Mouse (Mus musculus): ENCODE data around the gene Trim8. TPM values are rescaled to one million over a fixed set of nuclear protein-coding genes. Genes with fewer than 3 reads are reported as not detected.

Trim8 gene
- total RNA-seq, 2 experiments from 2014 or later = 103 to 110 TPM

DNA sequence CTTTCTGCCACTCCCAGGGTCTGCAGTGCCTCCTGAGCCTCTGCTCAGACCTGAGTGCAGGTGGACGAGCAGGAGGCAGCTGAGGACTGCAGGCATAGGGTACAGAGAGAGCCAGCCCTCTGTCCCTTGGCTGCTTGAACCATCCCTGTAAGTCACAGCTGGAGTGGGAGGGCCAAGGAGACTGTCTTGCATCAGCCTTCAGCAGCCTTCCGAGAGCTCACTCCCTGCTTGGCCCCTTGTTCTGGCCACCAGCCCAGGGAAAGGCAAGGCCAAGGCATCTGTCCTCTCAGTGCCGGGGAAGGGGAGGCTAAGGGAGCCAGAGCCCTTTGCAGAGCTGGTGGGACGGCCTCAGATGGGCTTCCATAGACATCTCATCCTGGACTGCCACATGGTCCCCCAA lies 23.3 kb upstream of the Trim8 start:
- no peak for DNase-seq (ENCODE audit: low spot score in 2 of 2)
- intact Hi-C loops (cut with DNase I) = no loop called here

DNA sequence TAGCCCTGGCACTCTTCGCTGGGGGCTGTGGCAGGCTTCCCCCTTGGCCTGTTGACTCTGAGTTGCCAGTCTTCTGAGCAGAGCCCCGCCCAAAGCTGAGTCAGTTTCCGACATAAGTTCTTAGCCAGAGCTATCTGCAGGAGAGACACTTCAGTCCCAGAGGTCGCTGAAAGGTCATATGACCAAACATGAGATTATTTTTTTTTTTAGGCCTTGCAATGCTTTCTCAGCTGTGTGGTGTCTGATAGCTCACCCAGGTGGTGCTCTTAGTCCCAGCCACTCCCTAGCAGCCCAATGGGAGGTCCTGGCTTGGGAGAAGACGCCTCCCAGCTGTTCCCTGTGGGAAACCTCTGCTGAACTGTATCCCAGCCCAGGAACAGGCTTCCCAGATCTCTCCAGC lies 22.7 kb upstream of the Trim8 start:
- intact Hi-C loops (cut with DNase I) = no loop called here
- DNase-seq (ENCODE audit: low spot score in 2 of 2) = no peak

DNA sequence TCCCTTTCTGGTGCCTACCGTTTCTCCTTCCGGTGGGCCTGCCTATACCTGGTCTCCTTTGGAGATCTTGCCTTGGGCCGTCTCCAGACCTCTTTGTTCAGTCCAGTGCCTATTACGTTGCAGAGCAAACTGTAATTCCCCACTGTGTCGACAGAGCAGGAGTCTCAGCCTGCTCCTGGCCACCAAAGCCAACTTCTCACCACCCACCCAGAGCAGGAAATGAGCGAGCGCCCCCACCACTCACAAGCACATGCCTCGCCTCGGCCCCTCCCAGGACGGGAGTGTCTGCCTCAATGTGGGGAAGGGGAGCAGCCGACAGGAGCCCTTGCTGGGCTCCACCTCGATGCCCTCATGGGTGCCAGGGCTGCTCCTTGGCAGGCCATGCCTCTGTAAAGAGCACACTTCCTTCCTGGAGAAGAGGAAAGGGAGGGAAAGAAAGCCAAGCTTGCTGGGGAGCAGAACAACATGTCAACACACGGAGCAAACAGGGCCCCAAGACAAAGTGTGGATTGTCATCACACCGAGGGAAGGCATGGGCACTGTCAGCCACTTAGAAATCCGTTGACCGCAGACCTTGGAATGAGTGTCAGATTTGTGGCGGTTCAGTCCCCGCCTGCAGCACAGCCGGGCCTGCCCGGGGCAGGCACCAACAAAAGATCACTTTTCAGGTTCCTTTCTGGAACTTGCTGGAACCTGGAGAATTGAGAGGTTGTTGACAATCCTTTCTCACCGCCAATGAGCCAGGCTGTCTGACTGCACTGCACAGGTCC lies 22.0 kb upstream of the Trim8 start:
- no peak for DNase-seq (ENCODE audit: low spot score in 2 of 2)
- intact Hi-C loops (cut with DNase I) = no loop called here

DNA sequence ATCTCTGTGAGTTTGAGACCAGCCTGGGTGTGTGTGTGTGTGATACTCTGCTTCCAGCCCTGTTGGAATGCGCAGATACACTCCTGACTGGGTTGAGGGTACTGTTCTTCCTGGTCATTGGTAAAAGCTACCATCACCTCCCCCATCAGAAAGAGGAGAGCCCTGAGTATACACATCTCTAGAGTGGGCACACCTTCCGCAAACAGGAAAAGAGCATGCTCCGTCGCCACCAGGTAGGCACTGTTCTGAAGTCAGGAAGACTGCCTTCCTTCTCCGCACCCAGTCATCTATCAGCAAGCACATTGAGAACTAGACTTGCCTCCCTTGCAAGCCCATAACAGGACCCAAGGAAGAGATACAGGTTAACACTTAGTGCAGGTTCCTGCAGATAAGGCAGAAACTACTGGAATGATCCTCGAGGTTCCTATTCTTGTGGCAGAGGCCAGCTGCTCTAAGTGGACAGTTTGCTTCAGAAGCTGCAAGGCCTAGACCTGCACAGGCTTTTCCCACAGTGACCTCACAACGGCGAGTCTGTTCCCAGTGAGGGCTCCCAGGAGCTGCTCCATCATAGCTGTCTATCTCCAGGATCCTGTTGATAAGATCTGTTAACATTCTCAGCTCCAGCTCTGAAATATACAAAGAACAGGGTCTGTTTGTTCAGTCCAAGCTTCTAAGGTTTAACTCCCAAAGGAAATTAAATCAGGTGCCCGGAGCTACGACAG lies 20.7 kb upstream of the Trim8 start:
- DNase-seq (ENCODE audit: low spot score in 2 of 2) = no peak
- intact Hi-C loops (cut with DNase I) = no loop called here

DNA sequence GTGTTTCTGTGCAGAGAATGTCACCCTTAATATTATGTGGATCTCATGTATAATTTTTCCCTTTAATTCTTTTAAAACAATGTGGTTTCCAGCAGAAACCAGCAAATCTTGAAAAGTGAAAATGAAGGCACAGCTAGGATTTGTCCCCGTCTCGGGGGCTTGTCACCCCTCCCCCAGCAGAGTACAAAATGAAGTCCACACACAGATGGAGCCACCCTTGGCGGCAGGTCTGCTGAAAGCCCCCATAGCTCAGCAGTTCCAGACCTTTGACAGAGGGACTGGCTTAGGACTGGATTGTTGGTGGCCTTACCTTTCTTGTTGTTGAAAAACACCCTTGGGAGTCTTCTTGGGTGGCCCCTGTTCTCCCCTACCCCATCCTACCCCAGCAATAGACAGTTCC lies 20.1 kb upstream of the Trim8 start:
- DNase-seq (ENCODE audit: low spot score in 2 of 2) = no peak
- intact Hi-C loops (cut with DNase I) = no loop called here

DNA sequence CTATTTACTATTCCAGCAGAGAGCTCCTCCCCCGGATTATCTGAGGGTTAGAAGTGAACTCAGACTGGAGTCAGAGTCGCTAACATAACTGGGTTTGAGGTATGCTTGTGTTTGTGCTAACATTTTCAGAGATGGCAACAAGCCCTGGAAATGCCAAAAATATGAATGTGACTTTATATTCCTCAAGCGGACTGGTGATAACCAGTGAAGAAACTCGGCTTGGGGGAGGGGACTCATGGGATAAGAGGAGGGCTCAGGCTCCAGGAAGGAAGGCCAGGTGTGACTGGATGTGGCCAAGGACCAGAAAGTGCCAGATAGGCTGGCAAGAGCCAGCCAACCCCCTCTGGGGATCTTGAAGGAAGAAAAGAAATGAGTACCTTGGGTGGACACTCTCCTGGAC lies 19.7 kb upstream of the Trim8 start:
- no peak for DNase-seq (ENCODE audit: low spot score in 2 of 2)
- intact Hi-C loops (cut with DNase I) = no loop called here

DNA sequence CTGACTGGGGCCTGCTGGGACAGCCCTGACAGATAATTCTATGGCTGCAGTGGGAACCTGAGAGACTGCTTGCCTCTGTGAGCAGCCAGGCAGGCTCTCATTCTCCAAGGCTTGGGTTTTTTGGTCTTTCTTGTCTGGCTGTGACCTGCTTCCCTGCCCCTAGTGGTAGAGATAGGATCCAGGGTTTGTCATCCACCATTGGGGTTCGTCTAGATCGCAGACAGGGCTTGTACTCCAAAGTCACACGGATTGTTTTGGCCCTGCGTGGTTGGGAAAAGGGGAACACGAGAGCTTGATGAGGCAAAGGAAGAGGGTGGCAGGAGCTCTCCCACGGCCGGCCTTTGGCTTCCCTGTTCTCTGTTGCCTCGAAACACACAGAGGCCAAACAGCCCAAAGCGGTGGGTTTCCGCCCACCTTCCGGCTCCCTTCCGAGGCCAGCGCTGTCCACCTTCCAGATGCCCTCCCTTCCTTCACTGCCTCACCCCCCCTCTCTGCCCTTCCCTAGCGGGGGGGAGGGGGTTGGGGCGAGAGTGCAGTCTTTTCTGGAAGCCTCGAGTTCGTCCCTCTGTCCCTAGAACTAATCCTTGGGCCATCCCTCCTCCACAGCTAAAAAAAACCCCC lies 18.5 kb upstream of the Trim8 start:
- DNase-seq (ENCODE audit: low spot score in 2 of 2) = no peak
- intact Hi-C loops (cut with DNase I) = no loop called here

DNA sequence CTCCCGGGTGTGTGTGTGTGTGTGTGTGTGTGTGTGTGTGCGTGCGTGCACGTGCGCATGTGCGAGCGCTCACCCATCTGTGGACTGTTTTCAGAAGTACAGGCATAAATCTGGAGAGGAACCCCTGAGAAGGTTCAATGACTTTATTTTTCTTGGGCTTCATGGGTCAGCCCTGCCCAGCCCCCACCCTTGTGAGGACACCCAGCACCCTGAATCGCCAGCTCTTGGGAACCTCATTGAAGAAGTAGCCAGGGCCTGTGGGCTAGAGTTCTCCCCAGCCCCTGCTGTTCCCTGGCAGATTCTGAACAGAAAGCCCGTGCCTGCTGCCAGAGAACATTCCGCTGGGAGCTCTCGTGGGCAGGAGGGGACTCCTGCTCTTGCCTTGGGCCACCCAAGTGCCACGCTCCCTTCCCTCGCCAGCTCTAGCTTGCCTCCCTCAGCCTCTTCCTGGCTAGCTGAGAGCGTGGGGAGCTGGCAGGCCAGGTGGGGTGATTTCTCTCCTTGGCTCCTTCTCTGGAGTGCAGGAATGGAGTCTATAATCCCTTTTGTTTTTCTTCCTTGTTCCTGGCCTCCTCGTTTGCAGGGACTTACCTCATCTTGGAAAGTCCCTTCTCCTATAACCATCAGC lies 17.7 kb upstream of the Trim8 start:
- peak in 1 of 2 experiments; percentile 80 for DNase-seq (ENCODE audit: low spot score in 2 of 2)
- intact Hi-C loops (cut with DNase I) = no loop called here

DNA sequence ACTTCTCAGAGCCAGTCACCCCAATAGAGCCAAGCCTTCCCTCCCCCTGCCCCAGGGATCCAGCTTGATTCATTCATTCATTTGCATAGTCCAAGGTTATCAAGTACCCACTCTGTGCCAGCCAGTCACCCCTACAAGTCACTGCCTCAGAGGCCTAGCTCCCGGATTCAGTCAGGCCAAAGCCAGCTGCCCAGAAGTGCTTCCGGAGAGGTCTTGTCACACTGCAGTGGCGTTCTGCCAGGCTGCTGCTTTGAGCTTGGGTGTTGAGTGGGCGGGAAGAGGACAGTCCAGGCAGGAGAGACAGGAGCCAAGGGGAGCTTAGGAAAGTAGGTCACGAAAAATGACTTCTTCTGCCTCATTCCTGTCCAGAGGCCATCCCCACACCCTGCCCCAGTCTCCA lies 17.0 kb upstream of the Trim8 start:
- DNase-seq (ENCODE audit: low spot score in 2 of 2) = peak; percentile 56 to 68
- intact Hi-C loops (cut with DNase I) = no loop called here

DNA sequence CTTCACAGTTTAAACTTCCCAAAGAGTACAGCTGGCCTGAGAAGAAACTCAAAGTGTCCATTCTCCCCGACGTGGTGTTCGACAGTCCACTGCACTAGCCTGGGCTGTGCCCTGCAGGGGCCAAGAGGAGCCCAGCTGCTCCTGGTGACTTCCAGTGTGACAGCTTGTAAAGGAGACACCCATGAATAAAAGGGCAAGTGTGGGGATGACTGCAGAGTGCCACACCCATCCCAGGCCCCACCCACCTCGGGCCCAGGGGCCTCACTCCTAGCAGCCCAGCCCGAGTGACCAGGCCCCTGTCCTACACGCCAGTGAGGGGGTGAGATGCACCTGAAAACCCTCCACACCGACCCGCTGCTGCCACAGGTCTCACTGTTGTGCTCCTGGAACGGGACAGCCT lies 15.7 kb upstream of the Trim8 start:
- no peak for DNase-seq (ENCODE audit: low spot score in 2 of 2)
- intact Hi-C loops (cut with DNase I) = no loop called here

DNA sequence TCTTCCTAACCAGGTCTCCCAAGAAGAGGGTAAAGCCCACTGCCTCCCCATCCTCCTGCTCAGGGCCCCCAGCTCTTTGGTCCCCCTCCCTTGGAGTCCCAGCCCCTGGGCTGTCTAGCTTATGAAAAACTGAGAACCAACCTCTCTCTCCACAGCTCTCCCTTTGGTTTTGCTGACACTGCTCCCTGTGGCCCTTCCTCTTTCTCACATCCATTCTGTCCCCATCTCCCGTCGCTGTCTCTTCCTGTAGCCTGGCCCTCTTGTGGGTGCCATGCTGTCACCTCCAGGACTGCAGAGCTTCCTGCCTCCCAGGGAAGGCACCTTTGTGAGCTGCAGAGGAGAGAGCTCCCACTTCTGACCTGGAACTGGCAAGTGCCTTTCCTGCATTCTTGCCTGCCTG lies 14.8 kb upstream of the Trim8 start:
- intact Hi-C loops (cut with DNase I) = no loop called here
- no peak for DNase-seq (ENCODE audit: low spot score in 2 of 2)

DNA sequence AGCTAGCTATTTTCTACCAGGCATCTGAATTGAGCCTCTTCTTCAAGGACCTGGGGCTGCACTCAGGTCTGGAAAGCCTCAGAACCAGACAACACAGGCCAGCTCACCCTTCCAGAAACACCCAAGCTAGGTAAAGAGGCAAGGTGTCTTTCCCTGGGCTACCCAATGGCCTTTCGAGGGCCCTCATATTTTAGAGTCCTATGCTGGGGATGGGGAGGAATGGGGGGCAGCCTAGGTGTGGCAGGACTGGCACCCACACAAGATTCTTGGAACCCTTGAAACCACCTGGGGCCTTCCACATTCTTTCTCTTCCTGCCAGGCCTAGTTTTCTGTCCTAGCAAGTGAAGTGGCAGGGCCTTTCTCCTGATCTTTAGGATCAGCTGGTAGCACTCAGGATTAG lies 12.1 kb upstream of the Trim8 start:
- intact Hi-C loops (cut with DNase I) = no loop called here
- no peak for DNase-seq (ENCODE audit: low spot score in 2 of 2)

DNA sequence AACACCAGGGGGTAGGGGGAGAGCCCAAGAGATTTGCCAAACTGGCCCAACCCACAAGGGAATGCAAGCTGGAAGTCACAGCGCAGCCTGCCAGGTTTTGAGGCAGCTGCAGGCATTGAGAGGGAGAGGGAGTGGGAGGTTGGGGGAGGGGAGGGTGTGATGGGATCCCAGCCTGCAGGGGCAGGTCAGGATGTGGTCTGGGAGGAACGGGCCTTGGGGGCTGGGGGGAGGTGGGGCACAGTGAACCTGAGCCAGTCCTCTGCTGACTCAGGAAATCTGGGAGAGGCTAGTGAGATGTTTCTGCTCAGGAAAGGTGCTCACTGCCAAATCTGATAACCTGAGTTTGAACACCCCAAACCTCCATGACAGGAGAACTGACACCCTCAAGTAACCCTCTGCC lies 10.9 kb upstream of the Trim8 start:
- peak in 1 of 2 experiments; percentile 52 for DNase-seq (ENCODE audit: low spot score in 2 of 2)
- intact Hi-C loops (cut with DNase I) = no loop called here

DNA sequence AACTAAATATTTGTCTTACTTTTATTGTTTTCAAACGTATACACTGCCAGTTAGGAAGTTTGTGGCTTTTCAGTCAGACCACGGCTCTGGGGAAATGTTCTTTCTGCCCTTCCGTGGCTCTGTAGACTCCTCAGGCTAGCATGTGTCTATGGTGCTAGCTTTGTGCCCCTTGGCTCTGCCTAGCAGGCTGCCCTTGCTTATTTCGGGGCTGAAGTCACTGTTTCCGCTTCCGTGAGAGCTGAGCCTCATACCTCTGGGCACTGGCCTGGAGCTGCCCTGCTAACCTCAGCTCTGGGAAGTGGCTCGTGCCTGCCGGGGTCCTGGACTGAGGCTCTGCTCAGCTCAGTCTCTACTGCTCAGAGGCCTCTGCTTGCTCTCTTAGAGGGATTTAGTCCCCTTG lies 6.4 kb upstream of the Trim8 start:
- intact Hi-C loops (cut with DNase I) = no loop called here
- no peak for DNase-seq (ENCODE audit: low spot score in 2 of 2)

DNA sequence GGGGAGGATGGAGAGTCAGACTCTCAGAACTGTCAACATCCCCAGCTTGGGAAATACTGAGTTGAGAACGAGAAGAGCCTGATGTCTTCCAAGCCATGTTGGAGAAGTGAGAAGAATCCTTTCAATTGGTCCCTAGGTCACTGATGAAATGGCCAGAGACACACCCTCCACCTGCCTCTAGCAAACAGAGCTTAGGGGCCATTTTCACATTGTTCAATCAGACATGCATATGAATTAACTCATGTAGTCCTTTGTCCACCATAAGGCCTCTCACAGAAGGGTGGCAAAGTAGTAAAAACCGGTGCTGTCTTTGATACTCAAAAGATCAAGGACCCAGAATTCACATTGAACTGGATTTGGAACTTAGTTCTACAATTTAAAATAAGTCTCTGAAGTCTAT lies 4.3 kb upstream of the Trim8 start:
- intact Hi-C loops (cut with DNase I) = no loop called here
- DNase-seq (ENCODE audit: low spot score in 2 of 2) = no peak

DNA sequence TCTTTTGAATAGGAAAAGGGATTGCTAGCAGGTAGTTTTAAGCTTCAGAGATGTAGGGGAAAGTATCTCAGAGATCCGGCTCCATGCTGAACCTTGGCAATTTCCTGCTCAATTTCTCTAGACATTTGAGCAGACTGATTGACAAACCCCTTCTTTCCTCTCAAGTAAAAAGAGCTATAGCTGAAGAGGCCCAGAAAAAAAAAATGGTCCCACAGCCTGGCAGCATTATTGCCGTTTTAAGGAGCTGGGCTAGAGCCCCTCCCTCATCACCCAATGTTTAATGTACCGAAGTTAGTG lies 2.0 kb upstream of the Trim8 start:
- DNase-seq (ENCODE audit: low spot score in 2 of 2) = no peak
- intact Hi-C loops (cut with DNase I) = no loop called here

DNA sequence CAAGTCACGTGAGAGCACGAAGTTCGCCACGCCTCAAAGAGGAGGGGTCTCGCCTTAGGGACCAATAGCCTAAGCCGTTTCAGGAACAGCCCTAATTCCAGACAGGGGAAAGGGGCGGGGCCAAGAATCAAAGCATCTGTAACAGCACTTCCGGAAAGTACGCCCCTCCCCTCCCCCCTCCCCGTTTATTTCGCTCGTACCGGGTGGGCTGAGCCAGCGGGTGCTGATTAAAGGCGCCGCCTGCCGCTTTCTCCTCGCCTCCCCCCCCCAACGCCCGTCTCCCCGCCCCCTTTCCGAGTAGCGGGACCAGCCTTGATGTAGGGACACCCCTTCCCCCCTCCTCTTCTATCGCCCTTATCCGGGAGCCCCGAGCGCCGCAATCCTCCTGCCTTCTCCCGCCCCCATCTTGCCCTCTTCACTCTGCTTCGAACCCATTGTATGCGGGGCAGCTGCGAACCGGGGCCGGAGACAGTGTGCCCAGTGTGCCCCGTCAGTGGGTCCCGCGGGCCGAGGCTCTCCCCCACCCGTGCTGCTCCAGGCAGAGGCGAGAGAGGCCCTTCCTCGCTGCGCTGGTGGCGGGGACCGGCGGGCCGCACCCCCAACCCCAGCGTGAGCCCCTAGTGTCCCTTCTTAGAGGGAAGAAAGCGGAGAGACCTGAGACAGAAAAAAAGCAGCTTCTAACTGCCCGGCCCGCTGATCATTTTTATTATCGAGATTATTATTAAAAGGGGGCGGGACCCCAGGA lies 1.5 kb upstream of the Trim8 start:
- DNase-seq (ENCODE audit: low spot score in 2 of 2) = peak; percentile 98 to 100
- intact Hi-C loops (cut with DNase I) = loop anchor here (5.0 kb wide), 1 partner anchor 103 kb away; the partner anchor contains the start of genes Actr1a and Sufu

DNA sequence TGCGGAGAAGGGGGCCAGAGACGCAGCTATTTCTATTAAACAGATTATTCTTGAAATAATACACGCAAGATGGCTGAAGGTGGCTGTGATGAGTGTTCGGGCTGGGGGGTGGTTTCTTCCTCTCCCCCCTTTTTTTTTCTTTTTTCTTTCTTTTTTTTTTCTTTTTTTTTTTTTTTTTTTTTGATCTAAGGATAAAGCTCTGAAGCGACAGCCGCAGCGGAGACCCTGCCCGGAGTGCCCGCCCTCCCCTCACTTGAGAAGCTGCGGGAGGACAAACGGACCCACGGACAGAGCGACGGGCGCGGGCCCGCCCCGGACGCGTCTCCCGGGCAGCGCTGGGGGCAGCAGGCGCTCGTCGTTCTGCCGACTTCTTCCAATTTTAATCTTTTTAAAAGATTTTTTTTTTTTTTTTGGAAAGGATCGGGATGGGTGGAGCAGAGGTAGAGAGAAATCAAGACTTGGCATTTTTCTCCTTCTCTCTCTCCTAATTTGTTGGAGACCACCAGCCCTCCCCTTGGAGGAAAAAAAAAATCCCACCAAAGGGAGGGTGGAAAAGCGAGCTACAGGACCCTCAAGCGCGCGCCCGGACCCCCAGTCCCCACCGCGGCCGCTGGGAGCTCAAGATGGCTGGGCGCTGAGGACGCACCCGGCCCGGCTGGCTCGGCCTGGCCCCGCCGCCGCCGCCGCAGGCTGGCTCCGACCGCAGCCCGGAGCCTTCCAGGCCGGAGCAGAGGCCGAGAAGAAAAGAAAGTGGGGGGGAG lies 741 bp upstream of the Trim8 start:
- DNase-seq (ENCODE audit: low spot score in 2 of 2) = peak in 1 of 2 experiments; percentile 47
- intact Hi-C loops (cut with DNase I) = loop anchor here (5.0 kb wide), 1 partner anchor 103 kb away; the partner anchor contains the start of genes Actr1a and Sufu

DNA sequence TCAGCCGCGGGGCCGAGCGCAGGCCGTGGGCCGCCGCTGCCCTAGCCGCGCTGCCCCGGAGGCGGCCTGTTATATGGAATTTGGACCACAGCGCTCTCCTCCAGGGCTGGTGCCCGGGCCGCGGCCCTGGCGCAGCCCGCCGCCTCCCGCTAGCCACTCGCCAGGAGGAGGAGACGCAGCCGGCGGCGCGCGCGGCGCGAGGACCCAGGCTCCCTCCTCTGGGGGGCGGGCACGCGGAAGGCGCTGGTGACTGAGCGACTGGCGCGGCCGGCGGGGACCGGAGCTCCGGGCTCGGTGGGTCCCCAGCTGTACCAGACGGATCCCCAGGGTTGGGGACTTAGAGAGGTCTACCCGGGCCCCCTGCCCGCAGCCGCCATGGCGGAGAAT lies 560 bp downstream of the Trim8 start:
- intact Hi-C loops (cut with DNase I) = loop anchor here (2.0 to 5.0 kb wide), 3 partner anchors 23 to 105 kb away; partner anchors contain the start of genes Actr1a, Arl3, Sfxn2 and Sufu
- peak; percentile 73 to 74 for DNase-seq (ENCODE audit: low spot score in 2 of 2)
